Mouse (Mus musculus) small intestine, adult 2 months (tissue): Measurements from ENCODE around the gene Ift43.

Experiments used
- CTCF ChIP-seq: fragments of 200-500 bp; IDR thresholded peaks from 2 replicates; pipeline ENCODE4 v1.5.1; 2012; ENCODE audit warnings: low read depth, mild to moderate bottlenecking, control low read depth, inconsistent platforms, low read length, moderate library complexity, mixed read lengths; ENCODE audit not compliant: insufficient replicate concordance, insufficient read length; ENCODE audit errors: extremely low read depth
- POLR2A ChIP-seq: fragments of 200-500 bp; IDR thresholded peaks from 2 replicates; pipeline ENCODE4 v1.6.1; 2012; ENCODE audit warnings: low read depth, mild to moderate bottlenecking, control low read depth, inconsistent platforms, low read length, moderate library complexity

DNA sequence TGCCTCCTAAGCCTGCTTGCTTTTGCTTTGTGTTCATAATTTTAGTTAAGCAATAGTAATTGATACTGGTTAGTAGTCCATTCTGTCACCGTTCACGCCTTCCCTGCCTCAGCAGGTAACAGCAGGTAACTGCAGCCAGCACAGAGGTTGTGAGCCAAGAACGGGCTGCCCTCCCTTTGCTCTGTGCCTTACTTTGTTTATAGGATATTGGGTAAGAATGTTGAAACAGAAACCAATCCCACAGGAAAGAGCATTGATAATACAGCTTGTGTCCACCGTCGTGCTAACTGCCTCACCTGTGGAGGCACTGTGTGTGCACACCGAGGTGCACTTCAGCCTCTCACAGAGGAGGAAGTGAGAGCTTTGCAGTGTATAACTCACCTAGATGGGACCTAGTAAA is 66.7 kb downstream of the Ift43 start:
- TF ChIP-seq CTCF: no peak
- TF ChIP-seq POLR2A: no peak
